Mouse (Mus musculus): Measurements from ENCODE around the gene Nek9.

DNA sequence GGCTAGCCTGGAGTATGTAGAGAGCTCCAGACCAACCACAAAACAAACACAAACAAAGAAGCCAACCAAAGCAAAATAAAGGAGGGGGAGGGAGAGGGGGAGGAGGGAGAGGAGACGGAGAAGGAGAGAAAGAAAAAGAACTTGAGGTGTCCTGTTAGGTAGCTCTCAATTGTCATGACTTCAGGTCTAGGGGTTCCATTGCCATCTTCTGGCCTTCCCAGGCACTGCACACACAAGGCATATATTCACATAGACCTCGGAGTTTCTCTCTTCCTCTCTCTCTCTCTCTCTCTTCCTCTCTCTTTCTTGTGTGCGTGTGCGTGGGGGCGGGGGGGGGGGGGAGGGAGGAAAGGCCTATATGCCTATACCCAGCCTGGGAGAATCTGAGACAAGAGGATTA lies 52.2 kb downstream of the Nek9 start:
- no peak for TF ChIP-seq CTCF (IDR thresholded peaks at IDR 0.05; ENCODE audit: low read depth, low read length)
- TF ChIP-seq POLR2A (IDR thresholded peaks at IDR 0.05; ENCODE audit: borderline replicate concordance, low read depth, low read length), result no peak

Data from bone marrow macrophage, adult 2 months (primary cell).